Mouse (Mus musculus) right cerebral cortex, adult 2 months (tissue): Measurements from ENCODE around the gene Ptprf.

Source experiments
- DNase-seq, 2 experiments: peaks; one replicate each; pipeline ENCODE4 v3.0.0; 2021 to 2022; ENCODE audit warnings: low spot score in 2 of 2

The Ptprf gene

DNA sequence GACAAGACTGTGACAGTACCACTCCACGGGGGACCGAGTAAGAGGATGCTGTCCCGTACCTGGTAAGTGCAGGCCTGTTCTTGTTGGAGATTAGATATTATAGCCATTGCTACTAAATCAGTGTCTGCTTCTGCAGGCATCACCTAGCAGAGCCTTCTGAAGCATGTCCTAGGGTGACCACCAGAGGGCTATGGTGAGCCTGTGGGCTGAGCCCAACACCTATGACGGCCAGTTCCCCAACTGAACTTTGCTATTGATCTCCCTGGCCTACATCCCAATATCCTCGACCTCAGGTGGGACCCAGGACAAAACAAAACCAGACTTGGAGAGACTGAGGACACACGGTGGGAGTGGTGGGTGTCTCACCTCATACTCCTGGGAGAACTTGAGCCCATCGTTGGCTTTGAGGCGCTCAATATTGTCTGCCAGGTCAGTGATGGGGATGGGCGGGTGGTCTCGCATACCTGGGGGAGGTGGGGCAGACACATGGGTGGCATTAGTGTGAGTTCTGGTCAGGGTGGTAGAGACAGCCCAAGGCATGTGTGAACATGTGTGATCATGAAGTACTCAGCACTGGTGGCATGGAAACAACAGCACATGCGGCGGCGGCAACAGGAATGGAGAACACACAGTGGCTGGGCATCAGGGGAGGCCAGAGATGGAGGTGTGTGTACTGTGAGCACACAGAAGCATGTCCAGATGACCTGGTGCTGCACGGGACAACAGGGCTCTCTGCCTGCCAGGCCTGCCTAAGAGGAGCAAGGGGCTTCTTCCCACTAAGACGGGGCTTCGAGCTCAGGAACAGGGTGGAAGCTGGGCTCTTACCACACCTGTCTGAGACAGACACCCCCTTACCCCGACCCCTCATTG lies 74.2 kb downstream of the Ptprf start:
- DNase-seq, result peak; percentile 71 to 72

DNA sequence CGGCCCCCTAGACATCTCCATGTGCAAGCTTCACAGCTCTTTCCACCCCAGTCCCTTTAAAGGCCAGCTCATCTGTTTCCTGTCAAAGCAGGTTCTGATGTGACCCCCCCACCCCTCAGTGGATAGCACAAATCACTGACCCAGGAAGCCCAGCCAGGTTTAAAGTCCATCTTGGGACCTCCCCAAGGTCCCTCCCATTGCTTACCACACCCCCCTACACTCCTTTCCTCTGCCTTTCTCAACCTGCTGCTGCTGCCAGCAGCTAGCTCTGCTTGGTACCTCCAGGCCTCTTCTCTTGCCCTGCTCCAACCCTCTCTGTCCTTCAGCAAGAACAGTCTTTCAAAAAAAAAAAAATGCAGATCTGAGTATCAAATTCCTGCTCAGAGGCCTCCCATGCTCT lies 76.3 kb downstream of the Ptprf start:
- DNase-seq, result no peak

DNA sequence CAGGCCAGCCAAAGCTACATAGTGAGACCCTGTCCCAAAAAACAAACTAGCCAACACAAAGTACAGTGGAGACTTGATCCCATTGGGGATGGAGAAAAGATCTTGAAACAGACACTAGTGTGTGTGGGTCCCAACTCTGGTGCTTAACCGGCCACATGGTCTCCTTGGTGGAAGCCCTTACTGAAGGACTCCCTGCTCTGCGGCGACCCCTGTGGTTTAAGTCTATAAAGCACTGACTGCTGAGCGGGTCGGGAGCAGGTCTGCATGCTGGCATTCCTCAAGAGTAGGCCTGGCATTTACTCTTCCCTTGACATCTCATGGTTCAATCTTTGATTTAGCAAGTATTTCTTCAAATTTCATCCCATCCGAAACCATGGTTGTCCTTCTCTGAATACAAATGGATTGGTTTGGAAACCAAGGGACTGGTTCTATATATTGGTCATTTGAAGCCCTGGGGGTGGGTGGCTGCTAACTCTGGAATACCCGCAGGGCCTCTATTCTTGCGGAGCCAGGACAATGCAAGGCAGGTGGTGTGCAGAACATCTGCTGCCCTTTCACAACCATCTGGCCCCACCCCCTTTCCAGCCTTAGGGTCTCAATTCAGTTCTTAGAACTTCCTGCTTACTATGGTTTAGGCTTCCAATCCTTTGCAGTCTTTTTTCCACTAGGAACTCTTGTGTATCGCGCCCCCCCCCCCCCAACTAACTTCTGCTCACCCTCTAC lies 84.1 kb downstream of the Ptprf start:
- DNase-seq, result no peak

DNA sequence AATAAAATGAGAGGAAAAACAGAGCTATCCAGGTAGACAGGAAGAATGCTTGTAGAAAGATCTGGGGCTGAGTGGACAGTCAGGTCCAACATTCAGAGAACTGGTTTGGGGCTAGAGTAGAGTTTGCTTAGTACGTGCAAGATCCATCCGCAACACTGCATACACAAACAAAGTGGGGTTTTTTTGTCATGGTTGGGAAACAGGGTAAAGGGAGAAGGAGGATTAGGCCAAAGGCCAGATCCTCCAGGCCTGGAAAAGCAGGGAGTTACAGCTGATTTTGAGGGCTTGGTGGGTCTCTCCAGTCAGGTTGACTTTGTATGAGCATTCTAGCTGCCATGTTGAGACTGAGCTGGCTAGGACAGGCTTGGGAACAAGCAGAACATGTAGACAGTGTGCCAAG lies 85.3 kb downstream of the Ptprf start:
- DNase-seq, result no peak

DNA sequence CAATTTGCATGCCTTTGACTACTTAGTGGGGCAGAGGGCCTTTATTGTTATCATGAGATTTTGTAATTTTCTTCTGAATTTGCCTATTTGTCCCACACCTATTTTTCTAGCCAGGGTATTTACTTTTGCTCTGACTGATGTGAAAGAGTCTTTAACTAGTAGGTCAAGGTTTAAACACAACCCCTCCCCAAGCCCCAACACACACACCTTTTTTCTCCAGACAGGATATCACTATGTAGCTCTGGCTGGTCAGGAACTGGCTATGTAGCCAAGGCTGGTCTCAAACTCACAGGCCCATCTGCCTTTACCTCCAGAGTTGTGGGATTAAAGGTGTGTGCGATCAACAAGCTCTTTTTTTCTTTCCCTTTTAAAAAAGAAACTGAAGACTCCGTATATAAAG lies 92.1 kb downstream of the Ptprf start:
- DNase-seq, result no peak

DNA sequence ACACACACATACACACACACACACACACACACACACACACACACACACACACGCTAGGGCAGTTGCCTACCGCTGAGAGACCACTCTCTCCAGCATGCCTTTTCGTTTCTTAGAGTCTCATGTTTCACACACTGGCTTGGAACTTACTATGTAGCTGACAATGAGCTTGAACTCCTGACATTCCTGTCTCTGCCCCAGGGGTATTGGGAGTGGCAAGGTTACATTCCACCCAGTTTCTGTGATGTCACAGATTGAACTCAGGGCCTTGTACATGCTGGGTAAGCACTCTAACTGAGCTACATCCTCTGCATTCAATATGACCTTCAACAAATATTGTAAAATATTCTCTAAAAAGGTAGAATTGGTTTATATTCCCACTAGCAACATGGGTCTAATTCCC lies 92.6 kb downstream of the Ptprf start:
- DNase-seq, result no peak

DNA sequence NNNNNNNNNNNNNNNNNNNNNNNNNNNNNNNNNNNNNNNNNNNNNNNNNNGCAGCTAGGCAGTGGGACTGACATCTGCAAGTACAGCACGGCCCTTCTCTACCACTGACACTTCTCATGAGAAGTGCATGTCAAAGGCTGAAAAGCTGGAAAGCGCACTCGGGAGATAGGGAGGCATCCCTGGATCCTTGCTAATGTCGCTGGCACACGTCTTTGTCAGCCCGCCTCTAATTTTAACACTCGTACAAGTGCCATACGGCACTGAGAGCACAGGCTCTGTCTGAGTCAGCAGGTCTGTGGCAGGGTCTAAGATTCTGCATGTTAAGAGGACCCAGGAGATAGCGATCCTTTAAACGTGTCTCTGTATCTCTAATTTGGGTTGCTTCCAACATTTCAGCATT lies 95.0 kb downstream of the Ptprf start:
- peak; percentile 14 to 40 for DNase-seq

DNA sequence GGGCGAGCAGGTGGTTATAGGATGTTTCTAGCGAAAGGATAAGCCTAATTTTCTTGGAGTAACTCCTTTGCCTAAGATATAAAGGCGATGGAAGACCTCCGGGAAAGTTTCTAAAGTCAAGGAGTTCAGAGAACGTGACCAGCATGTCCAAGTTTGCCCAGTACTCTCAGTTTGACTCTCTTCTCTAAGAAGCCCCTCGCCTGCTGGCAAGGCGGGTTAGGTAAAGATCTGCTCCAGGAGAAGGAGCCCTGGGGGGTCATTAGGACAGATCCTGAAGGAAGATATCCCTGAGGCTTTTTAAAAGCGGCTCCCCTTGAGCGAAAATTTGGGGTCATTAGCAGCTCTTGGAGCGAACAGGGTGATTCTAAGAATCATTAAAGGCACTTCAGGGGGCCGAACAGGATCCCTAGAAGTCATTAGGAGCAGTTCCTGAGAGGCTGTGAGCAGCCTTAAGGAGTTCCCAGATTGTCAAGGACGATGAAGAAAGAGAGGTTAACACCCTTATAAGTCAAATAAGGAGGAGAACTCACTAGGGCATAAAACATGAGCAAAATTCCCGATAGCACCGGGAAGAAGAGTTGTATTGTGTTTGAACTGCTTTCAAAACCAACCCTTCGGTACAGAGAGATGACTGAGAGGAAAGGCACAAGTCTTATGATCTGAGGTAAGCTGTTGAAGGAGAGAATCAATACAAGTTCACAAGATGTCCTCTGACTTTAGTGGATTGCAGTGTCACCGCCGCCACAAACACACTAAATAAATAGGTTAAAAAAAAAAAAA lies 110.7 kb downstream of the Ptprf start:
- no peak for DNase-seq

DNA sequence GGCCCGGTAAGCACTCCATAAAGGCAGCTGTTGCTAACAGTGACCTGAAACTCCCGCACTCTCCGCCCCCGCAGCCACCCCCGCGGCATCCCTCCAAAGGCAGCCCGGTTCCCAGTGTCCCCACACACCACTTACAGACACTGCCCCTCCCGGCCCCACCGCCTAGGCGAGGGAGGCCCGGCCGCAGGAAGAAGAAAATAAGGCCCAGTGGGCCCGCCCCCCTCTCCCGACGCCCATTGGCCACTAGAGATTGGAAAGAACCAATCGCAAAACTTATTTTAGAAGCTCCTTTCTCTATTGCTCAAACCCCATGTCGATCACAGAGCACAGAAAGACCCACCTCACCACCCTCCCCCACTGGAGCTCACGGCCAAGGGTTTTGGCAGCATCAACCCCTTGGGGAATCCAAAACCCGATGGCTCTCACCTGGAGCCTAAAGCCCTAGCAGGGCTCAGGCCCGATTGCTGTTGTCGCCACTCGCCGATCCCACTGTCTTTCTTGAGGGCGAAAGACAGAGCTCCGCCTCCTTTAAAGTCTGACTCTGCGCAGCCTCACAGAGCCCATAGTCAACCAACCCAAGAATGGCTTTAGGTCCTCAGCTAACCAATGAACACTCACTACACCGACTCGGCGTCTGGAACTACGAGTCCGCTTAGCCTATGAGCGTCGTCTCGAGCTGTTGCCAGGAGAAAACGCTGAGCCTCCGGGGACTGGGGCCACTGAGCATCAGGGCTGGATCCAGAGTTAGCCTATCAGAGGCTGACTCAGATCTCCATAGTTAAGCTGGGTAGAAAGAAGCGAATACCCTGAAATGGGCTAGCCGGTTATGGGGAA lies 111.5 kb downstream of the Ptprf start, which contains the start of gene Kdm4a:
TSS of gene Kdm4a (minus strand) at position 577 of the 834 bp plus-strand sequence.
- peak; percentile 93 to 94 for DNase-seq

DNA sequence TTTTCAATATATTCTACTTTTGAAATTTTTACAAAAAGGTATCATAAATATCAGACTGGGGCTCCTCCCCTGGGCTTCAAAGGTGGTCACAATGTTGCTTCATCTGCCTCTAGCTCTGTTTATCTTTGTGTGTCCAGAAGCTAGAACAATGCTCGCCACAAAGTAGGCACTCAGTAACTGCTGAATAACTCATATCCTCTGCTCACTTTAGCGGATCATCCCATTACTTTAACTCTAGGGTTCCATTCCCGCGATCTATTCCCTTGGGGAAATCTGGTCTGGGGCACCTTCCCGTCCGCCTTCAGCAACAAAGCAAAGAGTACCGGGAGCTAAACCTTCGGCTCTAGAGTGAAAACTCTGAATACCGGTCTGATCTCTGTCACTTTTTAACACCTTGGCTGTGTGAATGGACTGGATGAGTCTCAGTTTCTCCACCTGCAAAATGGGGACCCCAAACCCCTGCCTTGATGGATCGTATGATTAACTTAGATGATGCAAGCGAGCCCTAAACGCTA lies 112.2 kb downstream of the Ptprf start:
- DNase-seq, result no peak

DNA sequence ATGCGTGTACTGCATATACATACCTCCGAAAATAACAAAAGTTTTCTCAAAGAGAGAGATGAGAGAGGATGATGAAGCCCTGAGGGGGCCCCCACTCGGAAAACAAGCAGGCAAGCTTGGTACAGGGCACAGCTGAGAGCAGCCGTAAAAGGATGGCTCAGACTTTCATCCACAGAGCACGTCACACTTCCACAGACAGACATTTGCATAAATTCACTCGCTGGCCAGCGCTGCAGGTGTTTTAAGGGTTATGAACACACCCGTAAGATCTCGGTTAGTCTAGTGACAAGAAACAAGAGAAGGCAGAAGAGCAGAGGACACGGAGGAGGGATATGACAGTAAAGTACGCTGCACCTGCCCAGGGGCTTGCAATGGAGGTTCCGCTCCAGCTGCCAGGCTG lies 118.7 kb downstream of the Ptprf start:
- DNase-seq, result no peak

DNA sequence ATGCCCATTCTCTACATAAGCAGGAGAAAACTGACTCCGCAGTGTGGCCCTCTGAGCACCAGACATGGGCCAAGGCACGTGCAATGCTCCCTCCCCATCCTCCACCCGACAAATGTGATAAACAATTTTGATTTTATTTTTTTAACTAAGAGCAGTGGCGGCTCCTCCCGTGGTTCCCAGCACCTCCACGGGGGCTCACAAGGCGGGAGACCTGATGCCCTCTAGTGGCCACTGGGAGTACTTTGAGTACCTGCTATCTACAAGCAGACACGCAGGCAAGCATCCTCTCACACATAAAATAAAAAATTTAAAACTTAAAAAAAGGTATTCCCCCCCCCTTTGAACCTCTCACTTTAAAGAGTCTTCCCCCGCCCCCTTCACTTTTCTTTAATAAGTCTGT lies 120.2 kb downstream of the Ptprf start:
- DNase-seq, result no peak

DNA sequence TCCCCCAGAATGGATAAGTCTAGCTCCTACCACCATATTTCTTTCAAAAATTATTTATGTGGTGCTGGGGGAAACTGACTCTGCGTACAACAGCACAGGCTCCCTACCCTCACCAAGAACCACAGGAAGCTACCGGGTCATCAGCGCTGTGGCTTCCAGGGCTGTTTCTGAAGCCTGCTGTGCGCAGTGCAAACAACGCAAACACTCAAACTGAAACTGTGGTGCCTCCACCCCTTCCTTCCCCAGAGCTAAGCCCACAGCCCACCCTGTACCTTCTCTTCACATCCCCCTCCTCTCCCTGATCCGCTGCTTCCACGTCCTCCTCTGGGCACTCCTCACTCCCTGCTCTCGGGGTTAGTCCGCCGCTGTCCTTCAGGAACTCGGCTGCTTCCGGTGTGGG lies 129.1 kb downstream of the Ptprf start:
- no peak for DNase-seq
